Mouse (Mus musculus) embryonic fibroblast, embryonic 13.5 days (primary cell): ENCODE results near the gene Hivep2.

Source experiments
- CTCF ChIP-seq: IDR thresholded peaks from 2 replicates; pipeline ENCODE4 v1.5.1; 2011; ENCODE audit warnings: mild to moderate bottlenecking, control low read depth, low read length, moderate library complexity, borderline replicate concordance; ENCODE audit not compliant: insufficient read depth
- POLR2A ChIP-seq: IDR thresholded peaks from 2 replicates; pipeline ENCODE4 v1.6.1; 2011; ENCODE audit warnings: low read depth, mild to moderate bottlenecking, control low read depth, low read length, moderate library complexity

DNA sequence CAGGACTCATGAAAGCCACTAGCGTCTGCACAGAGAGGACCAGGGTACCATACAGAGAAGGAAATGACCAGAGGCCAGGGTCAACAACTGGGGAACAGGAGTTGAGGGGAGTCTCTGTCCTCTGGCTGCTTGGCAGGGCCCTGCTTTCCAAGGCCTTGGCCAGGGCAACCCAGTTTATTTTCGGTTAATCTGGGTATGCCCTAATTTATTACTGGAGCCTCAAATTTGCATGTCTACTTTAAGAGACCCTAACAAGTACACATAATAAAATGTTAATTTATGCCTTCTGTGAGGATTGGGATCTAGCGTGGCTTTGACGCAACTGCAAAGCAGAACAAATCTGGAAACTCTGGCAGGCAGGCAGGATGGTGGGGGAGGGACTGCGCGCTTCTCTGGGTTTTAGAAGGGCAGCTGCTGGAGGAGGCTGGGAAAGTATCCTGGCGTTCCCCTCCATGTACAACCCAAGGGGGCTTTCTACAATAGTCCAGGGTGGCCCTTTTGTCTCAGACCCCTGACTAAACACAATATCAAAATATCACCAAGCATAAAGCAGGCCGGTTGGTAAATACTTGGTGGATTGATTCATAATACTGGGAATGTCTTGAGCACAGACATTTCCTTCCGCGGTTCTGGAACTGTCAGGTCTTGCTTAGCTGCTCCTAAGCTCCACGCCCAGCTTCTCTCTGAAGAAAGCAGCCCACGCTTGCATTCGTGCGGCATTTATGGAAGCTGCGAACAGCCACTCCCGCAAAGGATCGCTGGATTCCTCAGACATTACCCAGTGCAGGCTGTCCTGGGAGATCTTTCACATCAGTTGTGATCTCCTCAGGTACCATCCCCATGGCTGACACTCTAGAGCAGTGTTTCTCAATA lies 230.1 kb downstream of the Hivep2 start:
- TF ChIP-seq CTCF, result no peak
- no peak for TF ChIP-seq POLR2A
